Mouse (Mus musculus) liver, embryonic 13.5 days (tissue): Measurements from ENCODE around the gene Rbms3. TPM values are rescaled to one million over a fixed set of nuclear protein-coding genes. Genes with fewer than 3 reads are reported as not detected.

ENCODE experiments used
- ATAC-seq: fragments of 200-750 bp; cut with Nextera tagmentation; 2 replicates; pipeline ENCODE4 v1.8.0; 2017; ENCODE audit warnings: low read depth, mild to moderate bottlenecking, moderate number of reproducible peaks, moderate library complexity
- DNase-seq: peaks from one replicate; pipeline ENCODE4 v3.0.0; 2022
- H3K27ac ChIP-seq: fragments of 300-500 bp; sonication (generic); 2 replicates; pipeline ENCODE4 v1.5.1; 2015; ENCODE audit warnings: moderate library complexity, mild to moderate bottlenecking, inconsistent platforms
- H3K27me3 ChIP-seq: fragments of 300-500 bp; sonication (generic); 2 replicates; pipeline ENCODE4 v1.6.1; 2015; ENCODE audit warnings: mild to moderate bottlenecking, inconsistent platforms
- H3K36me3 ChIP-seq: fragments of 300-500 bp; sonication (generic); 2 replicates; pipeline ENCODE4 v1.6.1; 2015; ENCODE audit warnings: mild to moderate bottlenecking, inconsistent platforms
- H3K4me1 ChIP-seq: fragments of 300-500 bp; sonication (generic); replicated peaks from 2 replicates; pipeline ENCODE4 v1.6.1; 2015; ENCODE audit warnings: inconsistent platforms
- H3K4me2 ChIP-seq: fragments of 300-500 bp; sonication (generic); 2 replicates; pipeline ENCODE4 v1.6.1; 2015; ENCODE audit warnings: inconsistent platforms, mild to moderate bottlenecking, moderate library complexity
- H3K4me3 ChIP-seq: fragments of 300-500 bp; sonication (generic); replicated peaks from 2 replicates; pipeline ENCODE4 v1.5.1; 2015; ENCODE audit warnings: mild to moderate bottlenecking, inconsistent platforms
- H3K9ac ChIP-seq: fragments of 300-500 bp; sonication (generic); 2 replicates; pipeline ENCODE4 v1.6.1; 2015; ENCODE audit warnings: mild to moderate bottlenecking, inconsistent platforms
- H3K9me3 ChIP-seq: fragments of 300-500 bp; sonication (generic); replicated peaks from 2 replicates; pipeline ENCODE4 v1.6.1; 2016; ENCODE audit warnings: inconsistent platforms
- WGBS: fragments of 180-500 bp; shearing (Covaris S2); methylation state at CpG from one replicate; pipeline ENCODE4 v1.1.7; 2015; ENCODE audit not compliant: insufficient replicate concordance; 5-methylcytosine and 5-hydroxymethylcytosine counted together
- polyA plus RNA-seq: library from polyadenylated mRNA; unstranded; fragments of >200 nt; fragmentation: Nextera tagmentation; extraction: Ambion mirVana; gene quantifications from 2 replicates; pipeline ENCODE4 v1.2.1, GENCODE M21; 2015

Gene Rbms3
- polyA plus RNA-seq, 1 experiment from 2014 or later, result 5.1 TPM

GRCm38 (mm10) chr9:117059586-117059985, 570.1 kb downstream of the Rbms3 start:
- Histone ChIP-seq H3K4me1 (no peaks in the 10 kb centered on the region), H3K27me3 (no peaks in the 10 kb centered on the region), H3K9me3 (no peaks in the 10 kb centered on the region), H3K4me3 (no peak overlapping the region), H3K27ac (no peak overlapping the region), H3K36me3 (no peaks in the 10 kb centered on the region), H3K9ac (no peak overlapping the region), H3K4me2 (no peak overlapping the region)
- ATAC-seq (no peak), DNase-seq (no peak)
- 65% methylated on average over 1 of the region's 1 CpGs for WGBS

DNA sequence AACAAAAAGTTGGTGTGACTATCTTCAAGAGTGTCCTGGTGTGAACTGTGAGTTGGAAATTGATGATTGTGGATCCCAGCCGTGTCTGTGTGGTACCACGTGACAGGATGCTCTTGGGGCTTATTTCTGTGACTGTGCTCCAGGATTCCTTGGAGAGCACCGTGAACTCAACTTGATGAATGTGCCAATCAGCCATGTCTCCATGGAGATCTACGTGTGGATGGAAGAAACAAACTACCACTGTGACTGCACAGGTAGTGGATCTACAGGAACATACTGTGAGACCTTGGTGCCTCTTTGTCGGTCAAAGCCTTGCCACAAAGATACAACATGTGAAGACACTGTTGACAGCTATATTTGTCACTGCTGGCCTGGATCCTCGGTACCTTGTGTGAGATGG, 570.6 kb downstream of the Rbms3 start:
- Histone ChIP-seq H3K4me3 (no peak overlapping the region), H3K4me2 (no peak overlapping the region), H3K27me3 (no peaks in the 10 kb centered on the region), H3K36me3 (no peaks in the 10 kb centered on the region), H3K27ac (no peak overlapping the region), H3K4me1 (no peaks in the 10 kb centered on the region), H3K9ac (no peak overlapping the region), H3K9me3 (no peaks in the 10 kb centered on the region)
- DNase-seq (no peak), ATAC-seq (no peak)
- WGBS, result 64% methylated on average over 6 of the region's 6 CpGs

- ATAC-seq (no peak), DNase-seq (no peak)
- Histone ChIP-seq H3K4me2 (no peak overlapping the region), H3K9me3 (no peaks in the 10 kb centered on the region), H3K36me3 (no peaks in the 10 kb centered on the region), H3K4me3 (no peak overlapping the region), H3K4me1 (no peaks in the 10 kb centered on the region), H3K27ac (no peak overlapping the region), H3K9ac (no peak overlapping the region), H3K27me3 (no peaks in the 10 kb centered on the region)
- 82% methylated on average over 2 of the region's 2 CpGs for whole genome bisulfite sequencing
Measured at GRCm38 (mm10) chr9:117051935-117052334, 577.8 kb downstream of the Rbms3 start.

GRCm38 (mm10) chr9:117048641-117049040, 581.1 kb downstream of the Rbms3 start:
- DNase-seq (no peak), ATAC-seq (no peak)
- Histone ChIP-seq H3K4me1 (no peaks in the 10 kb centered on the region), H3K36me3 (no peaks in the 10 kb centered on the region), H3K4me3 (no peak overlapping the region), H3K9me3 (no peaks in the 10 kb centered on the region), H3K9ac (no peak overlapping the region), H3K27me3 (no peaks in the 10 kb centered on the region), H3K4me2 (no peak overlapping the region), H3K27ac (no peak overlapping the region)
- WGBS, result 82% methylated on average over 1 of the region's 1 CpGs

GRCm38 (mm10) chr9:117041993-117042366, 587.7 kb downstream of the Rbms3 start:
- Histone ChIP-seq H3K4me1 (0 out of 2 replicates have a peak, but pooled peaks cover 2% of the 10 kb centered on the region), H3K36me3 (no peaks in the 10 kb centered on the region), H3K27me3 (no peaks in the 10 kb centered on the region), H3K27ac (no peak overlapping the region), H3K4me3 (no peak overlapping the region), H3K9me3 (no peaks in the 10 kb centered on the region), H3K4me2 (no peak overlapping the region), H3K9ac (no peak overlapping the region)
- DNase-seq (no peak), ATAC-seq (no peak)
- WGBS, result 33% methylated on average over 2 of the region's 2 CpGs

GRCm38 (mm10) chr9:117041291-117041992, 588.3 kb downstream of the Rbms3 start:
- H3K4me1 ChIP-seq, result 0 out of 2 replicates have a peak, but pooled peaks cover 2% of the 10 kb centered on the region
- no peak overlapping the region for H3K9ac ChIP-seq
- no peaks in the 10 kb centered on the region for H3K9me3 ChIP-seq
- ATAC-seq (no peak), DNase-seq (no peak)
- H3K27me3 ChIP-seq, result no peaks in the 10 kb centered on the region
- no peak overlapping the region for H3K4me3 ChIP-seq
- H3K36me3 ChIP-seq, result no peaks in the 10 kb centered on the region
- no peak overlapping the region for H3K27ac ChIP-seq
- no peak overlapping the region for H3K4me2 ChIP-seq

GRCm38 (mm10) chr9:117039941-117040453, 589.7 kb downstream of the Rbms3 start:
- no peak for ATAC-seq
- no peak overlapping the region for H3K27ac ChIP-seq
- no peak overlapping the region for H3K4me2 ChIP-seq
- H3K9me3 ChIP-seq, result no peaks in the 10 kb centered on the region
- no peak for DNase-seq
- 0 out of 2 replicates have a peak, but pooled peaks cover 2% of the 10 kb centered on the region for H3K4me1 ChIP-seq
- no peak overlapping the region for H3K4me3 ChIP-seq
- H3K36me3 ChIP-seq, result no peaks in the 10 kb centered on the region
- 47% methylated on average over 6 of the region's 6 CpGs for WGBS
- no peak overlapping the region for H3K9ac ChIP-seq
- no peaks in the 10 kb centered on the region for H3K27me3 ChIP-seq

GRCm38 (mm10) chr9:117032690-117033089, 597.0 kb downstream of the Rbms3 start:
- Histone ChIP-seq H3K36me3 (no peaks in the 10 kb centered on the region), H3K27ac (no peak overlapping the region), H3K4me3 (no peak overlapping the region), H3K27me3 (no peaks in the 10 kb centered on the region), H3K4me1 (no peaks in the 10 kb centered on the region), H3K9ac (no peak overlapping the region), H3K4me2 (no peak overlapping the region), H3K9me3 (no peaks in the 10 kb centered on the region)
- DNase-seq (no peak), ATAC-seq (no peak)
- WGBS, result 54% methylated on average over 1 of the region's 1 CpGs

GRCm38 (mm10) chr9:117031237-117031636, 598.5 kb downstream of the Rbms3 start:
- no peak overlapping the region for H3K27ac ChIP-seq
- DNase-seq, result no peak

DNA sequence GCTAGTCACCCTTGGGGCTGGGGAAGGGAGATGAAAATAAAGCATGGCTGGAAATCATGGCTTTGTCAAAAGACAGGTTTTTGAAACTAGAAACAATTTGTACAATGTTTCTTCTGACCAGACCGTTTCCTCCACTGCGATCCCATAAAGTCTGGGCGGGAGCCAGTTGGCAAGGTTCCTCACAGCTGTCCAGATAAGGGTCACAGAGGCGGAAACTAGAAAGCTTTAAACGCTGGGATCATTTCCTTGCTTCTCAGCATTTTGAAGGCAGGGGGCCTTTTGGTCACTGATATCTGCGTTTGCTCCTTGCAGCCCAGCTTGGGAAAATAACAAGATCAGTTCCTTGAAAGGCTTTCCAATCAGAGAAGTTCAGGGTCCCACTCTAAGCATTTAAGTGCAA, 598.9 kb downstream of the Rbms3 start:
- no peaks in the 10 kb centered on the region for H3K36me3 ChIP-seq
- H3K4me1 ChIP-seq, result no peaks in the 10 kb centered on the region
- no peaks in the 10 kb centered on the region for H3K9me3 ChIP-seq
- ATAC-seq (no peak), DNase-seq (no peak)
- 13% methylated on average over 6 of the region's 6 CpGs for WGBS
- no peak overlapping the region for H3K27ac ChIP-seq
- no peak overlapping the region for H3K4me2 ChIP-seq
- no peak overlapping the region for H3K4me3 ChIP-seq
- H3K27me3 ChIP-seq, result no peaks in the 10 kb centered on the region
- no peak overlapping the region for H3K9ac ChIP-seq

More at GRCm38 (mm10) chr9:117031237-117031636, 598.5 kb downstream of the Rbms3 start:
- no peaks in the 10 kb centered on the region for H3K36me3 ChIP-seq
- H3K27me3 ChIP-seq, result no peaks in the 10 kb centered on the region
- H3K4me1 ChIP-seq, result no peaks in the 10 kb centered on the region
- H3K4me2 ChIP-seq, result no peak overlapping the region
- 47% methylated on average over 11 of the region's 11 CpGs for WGBS
- no peak overlapping the region for H3K4me3 ChIP-seq
- H3K9me3 ChIP-seq, result no peaks in the 10 kb centered on the region
- H3K9ac ChIP-seq, result no peak overlapping the region
- ATAC-seq, result no peak

DNA sequence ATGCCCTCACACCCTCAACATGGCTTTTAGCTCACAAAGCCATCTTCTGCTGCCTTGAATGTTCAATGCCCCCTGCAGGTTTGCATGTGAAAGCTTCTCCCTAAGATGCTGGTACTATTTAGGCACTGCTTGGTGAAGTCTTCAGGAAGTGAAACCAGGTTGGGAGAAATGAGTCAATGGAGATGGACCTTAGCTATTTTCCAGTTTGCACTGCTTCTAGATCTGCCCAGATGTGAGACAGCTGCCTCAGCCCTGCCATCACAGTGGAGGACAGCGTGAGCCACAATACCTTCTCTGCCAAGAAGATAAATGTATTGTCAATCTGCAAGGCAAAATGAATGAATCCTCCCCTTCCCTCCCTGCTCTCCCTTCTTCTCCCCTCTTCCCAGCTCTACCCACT, 599.8 kb downstream of the Rbms3 start:
- 69% methylated on average over 1 of the region's 1 CpGs for WGBS
- Histone ChIP-seq H3K9ac (no peak overlapping the region), H3K36me3 (no peaks in the 10 kb centered on the region), H3K27me3 (no peaks in the 10 kb centered on the region), H3K4me3 (no peak overlapping the region), H3K9me3 (no peaks in the 10 kb centered on the region), H3K4me1 (no peaks in the 10 kb centered on the region), H3K27ac (no peak overlapping the region), H3K4me2 (no peak overlapping the region)
- no peak for ATAC-seq
- DNase-seq, result no peak

DNA sequence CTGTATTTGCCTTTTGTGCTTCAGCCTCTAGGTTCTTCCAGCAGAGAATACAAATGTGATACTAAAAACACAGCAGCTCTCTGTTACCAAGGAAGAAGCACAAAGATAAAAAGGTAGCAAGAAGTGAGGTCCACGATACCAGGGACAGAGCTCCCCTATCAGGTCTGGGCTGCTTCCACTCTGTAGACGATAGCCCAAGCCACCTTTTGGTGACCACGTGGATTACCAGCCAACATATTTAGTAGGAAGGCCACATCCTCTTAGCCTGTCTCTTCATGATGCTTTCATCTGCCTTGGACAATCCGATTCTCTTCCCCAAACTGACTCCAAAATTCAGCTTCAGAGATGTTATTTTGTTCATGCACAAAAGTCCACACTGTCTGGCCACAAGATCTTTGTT, 601.1 kb downstream of the Rbms3 start:
- Histone ChIP-seq H3K27me3 (no peaks in the 10 kb centered on the region), H3K27ac (no peak overlapping the region), H3K36me3 (no peaks in the 10 kb centered on the region), H3K9ac (no peak overlapping the region), H3K4me1 (no peaks in the 10 kb centered on the region), H3K4me3 (no peak overlapping the region), H3K4me2 (no peak overlapping the region), H3K9me3 (no peaks in the 10 kb centered on the region)
- DNase-seq (no peak), ATAC-seq (no peak)
- WGBS, result 65% methylated on average over 4 of the region's 4 CpGs
